Mouse (Mus musculus) heart, adult 18-20 months (tissue): ENCODE data around the gene Duoxa1. TPM values are rescaled to one million over a fixed set of nuclear protein-coding genes. Genes with fewer than 3 reads are reported as not detected.
"Not testable (repeated sequence)": the region's sequence is repeated elsewhere in the genome, so short reads cannot be mapped to it uniquely, and the experiment has no call there.

Source experiments
- DNase-seq, 2 experiments: peaks; one replicate each; pipeline ENCODE4 v3.0.0; 2021 to 2022; ENCODE audit warnings: mixed read lengths in 1 of 2
- long read RNA-seq, 2 experiments: library from polyadenylated mRNA; stranded (forward); transcript quantifications; one replicate each; pipeline ENCODE4 v2.0.0; 2021
- total RNA-seq, 2 experiments: library from RNA; stranded (reverse); gene quantifications; 2 replicates each; pipeline ENCODE4 v1.2.3; 2021

Duoxa1 gene
- total RNA-seq: under 1 TPM in 1 of 2 experiments, not detected in 1; 0.25 TPM
- long read RNA-seq, experiment 1: 0 reads
- long read RNA-seq, experiment 2: 0 reads

DNA sequence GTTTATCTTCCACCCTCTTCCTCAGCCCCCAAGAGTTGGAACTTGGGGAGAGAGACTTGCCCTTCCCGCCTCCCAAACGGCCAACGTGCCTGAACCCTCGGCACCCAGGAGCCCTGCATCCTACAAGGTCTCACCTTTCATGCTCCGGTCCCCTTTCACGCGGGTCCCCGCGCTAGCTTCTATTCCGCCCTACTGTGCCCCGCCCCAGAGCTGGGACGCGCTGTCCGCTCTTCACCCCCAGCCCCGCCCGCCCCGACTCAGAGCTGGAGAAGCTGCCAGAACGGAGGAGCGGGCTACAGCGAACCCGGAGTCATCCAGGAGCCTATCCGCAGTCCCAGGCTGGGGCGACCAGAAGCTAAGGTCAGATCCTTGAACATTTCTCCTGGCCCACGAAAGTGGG lies at the start of gene Duoxa1:
Gene Duoxa1, minus strand, starts transcription at position 195 of the 400 bp plus-strand sequence.
- DNase-seq: peak in 1 of 2 experiments; percentile 12

DNA sequence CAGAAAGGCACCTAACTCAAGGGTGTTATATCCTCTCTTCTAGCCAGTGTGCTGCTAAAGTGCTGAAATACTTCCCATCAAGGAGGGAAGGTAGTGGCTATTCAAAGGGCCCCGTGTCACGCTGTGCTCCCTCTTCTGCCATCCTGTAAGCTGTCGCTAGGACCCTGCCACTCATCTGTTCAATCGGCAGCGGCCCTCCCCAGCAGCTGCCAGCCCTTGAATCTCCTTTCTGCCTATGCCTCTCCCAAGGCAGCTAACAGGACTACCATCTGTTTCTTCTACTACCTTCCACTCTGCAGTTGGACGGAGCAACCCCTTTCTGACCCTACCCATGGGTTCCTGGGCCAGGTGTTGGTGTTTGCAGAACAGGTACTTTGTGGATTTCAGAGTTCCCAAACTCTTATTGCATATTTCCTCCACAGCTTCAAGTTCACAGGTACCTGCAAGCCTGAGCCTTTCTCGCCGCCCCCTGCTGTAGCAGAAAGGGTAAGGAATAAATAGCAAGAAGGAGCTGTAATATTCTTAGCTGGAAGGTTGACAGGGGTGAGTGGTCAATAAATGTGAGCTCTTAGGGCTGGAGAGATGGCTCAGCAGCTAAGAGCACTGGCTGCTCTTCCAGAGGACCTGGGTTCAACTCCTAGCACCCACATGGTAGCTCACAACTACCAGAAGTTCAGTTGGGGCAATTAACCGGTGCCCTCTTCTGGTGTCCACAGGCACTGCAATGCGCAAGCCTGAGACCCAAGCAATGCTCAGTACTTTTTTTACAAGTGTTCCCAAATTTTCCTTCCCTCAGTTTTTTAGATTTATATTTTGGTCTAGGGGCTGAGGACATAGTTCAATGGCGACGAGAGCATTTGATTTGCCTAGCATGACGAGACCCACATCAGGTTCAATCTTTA lies 49.3 kb upstream of the Duoxa1 start:
- no peak for DNase-seq

DNA sequence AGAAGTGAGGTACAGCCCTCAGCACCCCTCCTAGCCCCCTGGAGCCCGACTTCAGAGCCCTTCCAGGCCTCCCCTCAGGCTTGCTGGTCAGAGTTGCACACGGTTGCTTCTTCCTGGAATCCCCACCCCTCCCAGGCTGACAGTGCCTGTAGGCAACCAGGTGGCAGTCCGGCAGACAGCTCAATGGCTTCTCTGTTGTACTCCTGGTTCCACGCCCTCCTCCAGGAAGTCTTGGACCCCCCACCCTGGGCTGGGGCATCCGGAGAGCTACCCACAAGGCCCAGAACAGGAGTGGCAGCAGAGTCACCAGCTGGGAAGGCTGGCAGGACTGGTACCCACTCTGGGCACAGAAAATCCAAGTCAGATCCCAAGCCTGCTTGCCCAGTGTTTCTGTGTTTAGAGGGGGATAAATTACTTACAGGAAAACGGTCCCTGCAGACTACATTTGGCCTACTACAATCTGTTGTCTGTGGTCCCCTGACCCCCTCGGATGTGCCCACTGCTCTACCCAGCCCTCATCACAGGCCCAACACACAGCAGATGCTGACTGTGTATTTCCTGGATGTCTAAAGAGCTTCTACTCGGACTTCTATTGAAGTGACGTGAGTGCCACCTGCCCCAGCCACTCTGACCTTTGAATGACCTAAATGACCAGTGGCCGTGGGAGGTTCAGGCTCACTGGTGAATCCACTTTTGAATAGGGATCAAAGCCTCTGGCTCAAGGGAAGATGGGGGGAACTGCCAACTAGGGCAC lies 48.5 kb upstream of the Duoxa1 start:
- DNase-seq: no peak

DNA sequence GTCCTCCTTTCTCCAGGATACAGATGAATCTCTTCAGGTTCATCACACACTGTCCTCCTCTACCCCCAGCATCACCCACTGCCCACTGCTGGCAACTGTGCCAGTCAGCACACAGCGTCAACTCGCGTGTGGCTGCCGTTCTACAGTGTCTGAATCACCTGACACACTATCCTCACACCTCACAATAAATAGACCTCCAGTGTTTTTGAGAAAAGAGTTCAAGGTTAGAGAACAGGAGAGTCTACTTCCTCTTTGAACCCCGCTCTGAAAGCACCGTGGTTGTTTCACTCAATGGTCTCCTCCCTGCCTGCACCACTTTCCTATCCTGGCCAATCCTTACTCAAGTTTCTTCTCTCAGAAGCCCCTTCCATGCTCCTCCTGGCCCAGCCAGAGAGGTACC lies 47.7 kb upstream of the Duoxa1 start:
- DNase-seq: no peak

DNA sequence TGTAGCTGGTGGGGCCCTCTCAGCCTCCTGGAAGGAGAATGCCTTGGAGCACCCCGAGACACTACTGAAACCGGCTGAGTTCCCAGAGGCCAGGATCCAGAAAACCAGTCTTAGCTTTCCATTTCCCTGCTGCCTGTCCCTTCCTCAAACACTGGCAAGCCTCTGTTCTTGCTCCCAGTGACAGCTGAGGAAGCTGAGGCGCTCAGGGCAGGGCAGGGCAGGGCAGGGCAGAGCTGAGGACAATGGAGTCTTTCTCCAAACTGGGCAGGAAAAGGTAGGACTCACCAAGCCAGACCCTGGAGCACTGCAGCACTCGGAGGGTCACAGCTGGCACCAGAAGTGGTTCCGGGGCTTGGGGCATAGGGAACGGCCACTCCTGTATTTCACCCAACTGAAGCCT lies 46.8 kb upstream of the Duoxa1 start:
- no peak for DNase-seq

DNA sequence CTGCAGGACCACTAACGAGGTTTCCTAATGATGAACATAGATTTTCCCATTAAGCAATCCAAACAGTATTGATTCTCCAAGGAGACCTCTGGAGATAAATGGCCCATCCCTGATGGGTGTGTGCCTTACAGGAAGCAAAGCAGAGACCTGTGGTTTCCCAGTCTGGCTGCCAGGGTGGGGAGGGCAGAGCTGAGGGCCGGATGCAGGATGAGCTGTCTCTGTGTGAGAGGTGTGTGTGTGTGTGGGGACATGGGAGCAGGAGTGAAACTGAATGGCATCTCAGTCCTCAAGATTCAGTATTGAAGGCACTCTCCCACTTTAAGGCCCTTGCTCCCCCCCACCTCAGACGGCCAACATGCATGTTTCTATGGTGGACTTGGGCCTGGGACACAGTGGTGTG lies 42.7 kb upstream of the Duoxa1 start:
- DNase-seq: no peak

DNA sequence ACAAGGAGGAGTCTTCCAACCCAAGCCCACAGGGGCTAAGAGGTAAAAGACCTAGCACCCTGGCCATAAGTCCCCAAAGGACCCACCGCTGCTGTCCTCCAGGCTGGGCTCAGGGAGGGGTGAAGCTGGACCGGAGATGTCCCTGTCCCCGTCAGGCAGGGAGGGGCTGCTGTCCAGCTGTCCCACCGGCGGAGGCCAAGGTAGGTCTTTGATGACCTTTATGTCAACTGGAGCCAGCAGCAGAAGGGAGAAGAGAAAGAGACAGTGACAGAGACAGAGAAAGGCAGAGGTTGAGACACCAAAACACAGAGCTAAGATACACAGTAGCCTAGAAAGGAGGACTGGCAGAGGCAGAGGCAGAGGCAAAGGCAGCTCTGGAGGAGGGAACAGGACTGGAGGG lies 41.9 kb upstream of the Duoxa1 start:
- no peak for DNase-seq

DNA sequence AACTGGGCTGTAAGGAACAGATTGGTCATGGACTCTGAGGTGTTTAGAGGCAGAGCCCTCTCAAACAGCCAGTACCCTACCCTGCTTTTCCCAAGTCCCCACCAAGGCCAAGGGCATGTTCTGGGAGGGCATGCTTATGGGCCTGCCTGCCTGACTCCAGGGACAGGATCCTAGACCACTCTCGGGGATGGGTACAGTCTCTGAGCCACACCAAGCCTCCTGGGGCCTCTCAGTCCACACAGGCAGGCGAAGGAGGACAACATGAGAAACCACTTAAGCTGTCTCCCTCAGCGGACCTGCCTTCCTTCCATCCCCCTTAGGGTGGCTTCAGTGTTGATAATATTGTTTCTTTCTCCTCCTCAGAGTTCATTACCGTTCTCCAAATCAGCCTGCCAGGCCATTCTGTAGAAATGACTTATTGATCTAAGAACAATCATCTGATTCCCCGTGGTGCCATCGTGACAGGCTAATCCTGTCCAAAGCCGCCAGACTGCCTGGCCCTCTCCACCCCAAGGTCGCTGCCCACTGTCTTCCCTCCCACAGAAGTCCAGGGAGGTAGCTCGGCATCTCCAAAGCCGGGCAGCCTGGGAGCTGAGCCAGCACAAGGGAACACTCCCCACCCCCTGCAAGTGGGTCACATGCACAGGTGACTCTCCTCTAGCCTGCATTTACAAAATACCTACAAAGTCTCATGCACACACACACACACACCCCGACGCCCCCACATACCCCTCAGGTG lies 40.8 kb upstream of the Duoxa1 start:
- DNase-seq: no peak

DNA sequence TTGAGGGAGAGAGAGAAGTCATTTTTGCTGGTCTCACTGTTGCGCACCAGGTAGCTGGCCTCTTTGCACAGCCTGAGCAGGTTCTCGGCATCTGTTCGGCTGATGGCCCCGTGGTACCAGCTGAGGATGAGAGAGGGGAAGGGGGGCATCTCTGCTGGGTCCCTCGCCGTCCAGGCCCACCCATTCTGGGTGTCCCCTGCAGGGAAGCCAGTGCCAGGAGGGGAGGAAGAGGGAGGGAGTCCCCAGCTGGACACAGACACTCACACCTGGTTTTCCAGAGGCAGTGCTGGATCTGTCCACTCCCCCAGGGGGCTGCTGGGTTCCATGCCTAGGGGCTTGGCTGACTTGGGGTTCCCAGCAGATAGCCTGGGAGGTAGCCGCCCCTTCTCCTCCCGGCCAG lies 40.2 kb upstream of the Duoxa1 start:
- DNase-seq: no peak

DNA sequence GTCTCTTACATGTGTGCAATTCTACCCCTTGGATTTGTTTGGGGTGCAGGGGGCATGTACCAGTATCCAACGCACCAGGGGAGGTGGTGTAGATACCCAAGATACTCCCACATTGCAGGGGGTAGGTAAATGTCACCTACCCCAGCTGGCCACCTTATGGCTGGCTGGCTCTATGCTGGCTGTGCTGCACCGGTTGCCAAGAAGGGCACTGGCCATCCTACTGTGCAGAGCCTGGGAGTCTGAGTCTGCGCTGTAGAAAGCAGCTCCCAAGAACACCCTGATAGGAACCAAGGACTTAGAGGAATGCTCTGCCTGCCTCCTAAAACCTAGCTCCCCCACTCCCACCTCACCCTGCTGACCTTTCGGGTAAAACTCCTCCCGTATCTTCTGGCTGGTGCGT lies 39.5 kb upstream of the Duoxa1 start:
- DNase-seq: no peak

DNA sequence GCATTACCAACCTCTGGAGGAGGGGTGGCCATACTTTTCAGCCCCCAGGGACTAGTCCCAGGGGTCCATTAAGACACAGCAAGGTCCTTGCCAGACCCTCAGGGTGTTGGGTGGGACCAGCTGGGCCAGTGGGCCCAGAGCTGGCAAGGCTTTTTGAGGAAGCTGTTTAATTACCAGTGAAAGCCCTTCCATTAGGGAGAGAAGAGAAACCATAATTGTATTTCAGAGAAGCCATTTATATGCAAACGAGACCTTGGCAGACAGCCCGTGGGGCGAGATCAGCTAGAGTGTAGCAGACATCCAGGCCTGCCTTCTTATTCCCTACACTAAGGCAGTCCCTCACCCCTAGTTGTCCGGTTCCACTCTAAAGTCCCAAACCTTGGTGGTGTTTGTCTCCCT lies 38.4 kb upstream of the Duoxa1 start:
- no peak for DNase-seq

DNA sequence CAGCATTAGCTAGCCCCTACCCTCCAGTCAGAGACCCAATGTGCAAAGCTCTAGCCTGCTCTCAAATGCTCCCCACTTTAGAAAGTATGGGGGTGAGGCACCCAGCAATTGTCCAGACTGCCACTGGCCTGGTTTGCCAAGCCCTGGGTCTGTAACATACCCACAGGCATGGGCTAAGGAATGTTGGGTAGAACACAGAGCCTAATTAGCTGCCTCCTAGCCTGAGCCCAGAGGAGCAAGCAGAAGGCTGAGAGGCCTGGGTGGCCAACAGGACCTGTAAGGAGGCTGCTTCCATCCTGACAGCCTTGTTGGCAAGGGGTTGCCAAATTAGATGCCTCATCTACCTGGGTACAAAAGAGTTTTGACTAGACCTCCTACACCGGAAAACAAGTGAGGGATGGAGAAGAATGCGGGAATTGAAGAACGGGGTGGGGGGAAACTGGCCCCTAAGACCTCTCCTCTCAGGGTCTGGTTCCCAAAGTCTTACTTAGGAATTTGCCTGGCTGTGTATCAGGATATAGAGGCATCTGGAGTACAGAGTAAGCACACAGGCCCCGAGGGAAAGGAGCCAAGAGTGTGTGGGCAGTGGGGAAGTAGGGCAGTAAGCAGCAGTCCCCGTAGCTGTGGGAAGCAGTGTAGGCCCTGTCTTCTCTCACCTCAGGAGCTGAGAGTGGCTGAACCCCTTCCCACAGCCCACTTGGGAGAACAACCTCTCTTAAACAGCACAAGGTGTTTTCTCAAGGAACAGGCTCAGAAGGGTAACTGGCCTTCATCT lies 37.8 kb upstream of the Duoxa1 start:
- DNase-seq: no peak

DNA sequence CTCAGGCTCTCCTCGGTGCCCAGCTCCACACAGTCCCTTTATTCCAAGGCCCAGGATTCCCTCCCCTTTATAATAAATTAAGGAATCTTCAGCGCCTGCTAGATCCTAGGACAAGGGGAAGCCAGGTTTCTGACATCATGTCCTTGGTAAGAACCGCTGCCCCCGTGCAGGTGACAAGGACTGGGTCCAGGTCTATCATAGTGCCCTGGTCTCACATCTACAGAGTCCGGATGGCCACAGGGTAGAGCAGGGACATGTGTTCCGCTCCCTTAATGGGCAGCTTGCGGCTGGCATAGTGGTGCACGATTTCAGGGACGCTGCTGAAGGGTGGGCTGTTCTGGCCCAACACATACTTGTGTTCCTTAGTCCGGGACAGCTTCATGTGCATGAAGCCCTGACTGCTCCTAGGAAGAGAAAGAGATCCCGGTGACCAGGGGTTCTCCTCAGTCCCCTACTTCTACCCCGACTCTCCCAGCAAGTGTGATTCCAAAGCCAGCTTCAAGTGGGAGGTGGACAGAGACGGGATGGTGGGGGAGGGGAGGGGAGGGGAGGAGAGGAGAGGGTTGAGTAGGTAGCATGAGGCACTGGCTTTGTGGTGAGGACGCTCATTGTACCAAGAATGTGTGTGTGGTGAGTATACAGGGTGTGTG lies 35.7 kb upstream of the Duoxa1 start:
- no peak for DNase-seq

DNA sequence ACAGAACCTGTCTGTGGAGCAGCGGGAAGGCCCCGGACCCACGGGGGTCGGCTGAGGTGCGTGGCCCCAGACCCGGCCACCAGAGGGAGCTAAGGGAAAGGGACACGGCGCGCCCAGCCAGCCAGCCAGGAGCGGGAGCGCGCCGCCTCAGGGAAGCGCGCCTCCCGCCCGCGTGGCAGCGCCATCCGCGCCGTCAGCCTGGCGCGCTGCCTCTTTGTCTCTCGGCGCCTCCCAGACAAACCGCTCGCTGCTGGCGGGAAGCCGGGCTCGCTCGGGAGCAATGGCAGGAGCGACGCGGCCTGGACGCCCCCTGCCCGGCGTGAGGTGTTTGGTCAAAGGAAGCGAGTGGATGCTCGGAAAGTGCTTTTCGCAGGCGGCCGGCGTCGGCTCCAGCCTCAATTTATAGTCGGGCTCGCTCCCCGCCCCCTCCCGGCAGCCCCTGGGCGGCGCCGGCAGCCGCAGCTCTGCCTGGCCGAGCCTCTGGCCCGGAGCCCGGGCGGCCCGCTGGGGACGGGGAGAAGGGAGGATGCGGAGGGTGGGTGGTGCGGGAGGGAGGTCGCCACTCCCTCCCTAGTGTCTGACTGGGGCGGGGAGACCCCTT lies 35.1 kb upstream of the Duoxa1 start:
- peak; percentile 94 for DNase-seq

DNA sequence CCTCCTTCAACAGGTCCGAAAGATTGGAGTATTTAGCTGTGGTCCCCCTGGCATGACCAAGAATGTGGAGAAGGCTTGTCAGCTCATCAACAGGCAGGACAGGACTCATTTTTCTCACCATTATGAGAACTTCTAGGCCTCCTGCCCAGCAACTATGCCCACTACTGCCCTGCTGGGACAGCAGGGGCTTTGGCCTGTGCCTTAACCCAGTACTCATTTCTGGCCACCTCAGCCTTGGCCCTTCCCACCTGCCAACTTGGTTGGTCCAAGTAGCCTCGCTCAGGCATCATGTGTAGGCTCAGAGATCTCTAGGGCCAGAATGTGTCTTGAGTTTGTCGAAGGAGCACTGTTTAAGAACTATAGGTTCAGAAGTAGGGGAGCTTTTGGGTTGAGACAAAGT lies 33.7 kb upstream of the Duoxa1 start:
- DNase-seq: no peak

DNA sequence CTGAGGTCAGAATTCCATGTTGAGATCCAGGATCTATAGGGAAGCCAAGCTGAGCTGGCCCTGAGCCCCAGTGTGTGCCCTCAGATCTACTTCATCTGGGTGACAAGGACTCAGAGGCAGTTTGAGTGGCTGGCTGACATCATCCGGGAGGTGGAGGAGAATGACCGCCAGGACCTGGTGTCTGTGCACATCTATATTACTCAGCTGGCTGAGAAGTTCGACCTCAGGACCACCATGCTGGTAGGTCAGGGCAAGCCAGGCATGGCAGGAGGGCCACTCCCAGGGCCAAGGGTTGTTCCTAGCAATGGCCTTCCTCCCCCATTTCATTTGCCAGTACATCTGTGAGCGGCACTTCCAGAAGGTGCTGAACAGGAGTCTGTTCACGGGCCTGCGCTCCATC lies 32.6 kb upstream of the Duoxa1 start:
- DNase-seq: not testable (repeated sequence)

DNA sequence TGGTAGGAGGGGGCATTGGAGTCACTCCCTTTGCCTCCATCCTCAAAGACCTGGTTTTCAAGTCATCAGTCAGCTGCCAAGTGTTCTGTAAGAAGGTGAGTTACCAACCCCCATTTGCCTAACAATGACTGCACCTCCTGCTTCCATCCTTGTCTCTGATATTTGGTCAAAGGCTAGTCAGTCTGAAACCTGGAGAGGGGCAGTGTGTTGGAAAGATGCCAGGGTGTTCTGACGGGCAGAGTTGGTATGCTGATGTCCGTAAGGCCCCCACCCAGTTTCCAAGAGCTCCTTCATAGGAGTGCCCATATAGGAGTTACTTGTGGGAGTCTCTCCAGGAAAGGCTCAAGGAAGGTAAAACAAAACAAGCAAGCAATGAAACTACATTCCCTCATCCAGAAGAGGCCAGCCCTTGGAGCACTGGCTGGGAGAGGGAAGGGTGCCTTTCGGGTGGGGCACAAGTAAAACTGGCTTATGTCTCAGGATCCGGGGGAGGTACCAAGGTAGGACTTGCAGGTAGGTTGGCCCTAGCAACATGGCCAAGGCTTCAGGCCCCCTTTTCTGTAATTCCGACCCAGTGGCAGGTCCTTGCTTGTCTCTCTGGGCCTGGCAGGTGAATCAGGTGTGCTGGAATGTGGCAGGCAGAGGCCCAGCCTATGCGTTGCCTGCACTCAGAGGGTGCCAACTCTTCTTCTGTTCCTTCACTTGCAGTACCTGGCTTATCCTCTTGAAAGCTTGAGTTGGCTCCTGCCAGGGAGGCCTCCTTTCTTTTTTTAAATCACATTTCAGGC lies 31.8 kb upstream of the Duoxa1 start:
- no peak for DNase-seq

DNA sequence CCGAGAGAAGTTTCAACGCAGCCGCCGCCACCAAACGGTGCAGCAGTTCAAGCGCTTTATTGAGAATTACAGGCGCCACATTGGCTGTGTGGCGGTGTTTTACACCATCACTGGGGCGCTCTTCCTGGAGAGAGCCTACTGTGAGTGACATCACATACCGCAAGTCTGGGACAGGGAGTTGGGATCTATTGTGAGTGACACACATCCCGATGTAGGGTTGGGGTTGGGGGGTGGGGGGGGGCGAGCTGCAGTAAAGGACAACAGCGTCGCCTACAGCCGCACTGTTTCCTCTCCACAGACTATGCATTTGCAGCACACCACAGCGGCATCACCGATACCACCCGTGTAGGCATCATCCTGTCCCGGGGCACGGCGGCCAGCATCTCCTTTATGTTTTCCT lies 23.8 kb upstream of the Duoxa1 start:
- no peak for DNase-seq

DNA sequence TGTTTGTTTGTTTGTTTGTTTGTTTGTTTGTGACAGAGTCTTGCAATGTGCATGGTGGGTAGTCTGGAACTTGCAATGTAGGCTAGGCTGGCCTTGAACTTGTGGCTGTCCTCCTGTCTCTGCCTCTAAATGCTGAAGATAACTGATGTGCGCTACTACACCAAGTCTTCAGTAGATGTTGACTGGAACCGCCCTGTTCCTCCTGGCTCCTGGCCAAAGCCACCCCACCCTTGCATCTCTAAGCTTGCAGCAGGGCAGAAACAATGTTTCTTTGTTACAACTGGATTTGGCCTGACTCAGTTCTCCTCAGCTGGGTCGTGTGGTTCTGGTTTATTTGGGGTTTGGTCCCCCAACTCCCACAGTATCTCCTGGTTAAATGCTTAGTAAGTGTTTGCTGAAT lies 20.6 kb upstream of the Duoxa1 start:
- no peak for DNase-seq

DNA sequence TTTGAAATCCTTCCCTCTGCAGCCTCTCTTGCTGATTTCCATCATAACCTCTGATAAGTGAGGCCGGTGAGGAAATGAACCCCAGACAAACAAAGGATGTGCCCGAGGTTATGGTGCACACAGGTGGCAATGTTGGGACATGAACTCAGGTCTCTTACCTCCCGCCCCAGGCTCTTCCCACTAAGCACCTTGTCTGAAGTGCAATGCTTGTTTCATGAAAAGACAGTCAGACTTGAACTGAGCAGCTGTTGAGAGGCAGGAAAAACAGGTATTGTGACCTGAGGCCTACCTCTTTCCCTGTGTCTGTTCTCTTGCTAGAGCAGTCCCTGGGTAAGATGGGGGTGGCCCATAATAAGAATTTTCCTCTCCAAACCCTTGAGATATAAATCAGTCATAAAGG lies 18.7 kb upstream of the Duoxa1 start:
- DNase-seq: no peak
